Mouse (Mus musculus) neural tube, postnatal 0 days (tissue): Measurements from ENCODE around the gene Krt9. TPM values are rescaled to one million over a fixed set of nuclear protein-coding genes. Genes with fewer than 3 reads are reported as not detected.

Experiments
- polyA plus RNA-seq: library from polyadenylated mRNA; unstranded; fragments of >200 nt; fragmentation: Nextera tagmentation; extraction: Ambion mirVana; gene quantifications from 2 replicates; pipeline ENCODE4 v1.2.1, GENCODE M21; 2015

The Krt9 gene
- 0.09 and 0.15 TPM in 2 replicates for polyA plus RNA-seq

DNA sequence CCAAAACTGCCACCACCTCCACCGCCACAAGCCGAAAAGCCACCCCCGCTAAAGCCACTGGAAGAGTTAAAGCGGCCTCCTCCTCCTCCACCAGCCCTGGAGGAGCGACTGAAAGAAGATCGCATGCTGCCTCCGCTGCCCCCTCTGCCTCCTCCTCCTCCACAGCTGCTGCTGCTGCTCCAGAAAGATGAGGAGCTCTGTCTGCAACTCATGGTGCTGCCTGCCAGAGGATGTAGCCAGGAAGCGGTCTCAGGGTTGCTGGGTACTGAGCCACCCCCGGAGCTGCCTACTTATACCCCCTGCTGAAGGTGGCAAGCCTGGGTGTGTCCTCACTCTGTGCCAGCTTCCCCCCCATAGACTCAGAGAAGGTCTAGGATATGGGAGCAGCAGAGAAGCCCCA is at the start of gene Krt9:
TSS of gene Krt9 (minus strand) at position 255 of the 400 bp plus-strand sequence.

DNA sequence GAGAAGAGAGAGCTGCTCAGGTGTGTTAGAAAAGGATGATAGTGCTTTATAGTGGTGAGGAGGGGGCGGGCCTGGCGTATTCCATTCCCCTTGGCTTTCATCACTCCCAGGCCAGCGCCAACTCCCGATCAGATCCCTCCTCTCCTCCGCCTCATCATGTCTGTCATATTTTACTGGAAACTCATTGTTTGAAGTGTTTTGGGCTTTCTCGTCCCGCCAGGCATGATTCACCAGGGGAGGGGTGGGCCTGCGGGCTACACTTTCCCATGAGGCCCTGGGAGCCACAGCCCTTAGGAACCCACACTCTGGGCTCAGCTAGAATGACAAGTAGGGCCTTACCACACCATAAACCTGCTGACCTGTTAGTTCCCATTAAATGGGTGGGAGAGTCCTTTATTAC is 14.5 kb upstream of the Krt9 start, which contains the start of gene Krt14:
TSS of gene Krt14 (minus strand) at position 51 of the 400 bp plus-strand sequence.

DNA sequence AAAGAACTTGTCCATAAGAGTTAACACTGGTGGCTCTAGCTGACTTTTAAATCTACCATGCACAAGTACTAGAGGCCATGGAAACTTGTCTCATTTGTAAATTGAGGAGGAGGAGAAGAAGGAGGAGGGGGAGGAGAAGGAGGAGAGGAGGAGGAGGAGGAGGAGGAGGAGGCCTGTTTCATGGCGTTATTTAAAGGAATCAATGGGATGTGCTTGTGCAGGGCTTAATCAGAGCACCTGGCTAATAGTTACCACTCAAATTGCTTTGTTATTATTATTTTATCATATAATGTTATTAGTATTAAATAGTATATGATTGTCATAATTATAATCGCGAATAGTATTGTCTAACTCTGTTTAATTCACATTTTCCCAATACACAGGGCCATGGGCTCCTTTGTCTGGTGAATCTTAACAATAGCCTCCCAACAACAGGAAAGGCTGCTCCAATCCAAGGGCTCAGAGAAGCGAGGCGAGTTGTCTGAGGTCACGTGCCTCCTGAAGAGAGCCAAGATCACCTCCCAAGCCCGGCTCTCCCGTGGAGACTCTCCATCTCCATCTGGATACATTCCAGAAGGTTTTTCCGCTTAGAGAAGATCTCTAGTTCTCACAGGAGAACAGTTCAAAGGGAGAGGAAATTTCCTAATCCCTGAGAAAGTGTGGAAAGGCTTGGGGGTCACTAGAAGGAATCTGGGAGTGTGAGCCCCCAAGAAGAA is 44.3 kb downstream of the Krt9 start, which contains the start of gene Krt19:
TSS of gene Krt19 (minus strand) at position 51 of the 716 bp plus-strand sequence.

Other genes with a start within 250 kb of the Krt9 start
- gene Krtap9-5, start 244.8 kb downstream of the Krt9 start, polyA plus RNA-seq: not detected in 2 replicates
- not detected in 2 replicates for gene Krtap29-1, start 214.2 kb downstream of the Krt9 start, polyA plus RNA-seq
- gene Krtap16-1, start 206.6 kb downstream of the Krt9 start, polyA plus RNA-seq: 0.15 TPM in 2 replicates
- gene Krtap17-1, start 199.3 kb downstream of the Krt9 start, polyA plus RNA-seq: 3.1 and 3.3 TPM in 2 replicates
- gene Krt33a, start 177.0 kb downstream of the Krt9 start, polyA plus RNA-seq: not detected in 2 replicates
- gene Krt33b, start 163.4 kb downstream of the Krt9 start, polyA plus RNA-seq: 0.14 and 0.22 TPM in 2 replicates
- 0.09 TPM in 1 of 2 replicates, not detected in the other for gene Krt34, start 151.7 kb downstream of the Krt9 start, polyA plus RNA-seq
- not detected in 2 replicates for gene Krt31, start 142.7 kb downstream of the Krt9 start, polyA plus RNA-seq
- not detected in 2 replicates for gene Krt32, start 105.0 kb downstream of the Krt9 start, polyA plus RNA-seq
- gene Krt35, start 97.0 kb downstream of the Krt9 start, polyA plus RNA-seq: 0.19 and 0.25 TPM in 2 replicates
- 0.09 TPM in 1 of 2 replicates, not detected in the other for gene Krt36, start 87.6 kb downstream of the Krt9 start, polyA plus RNA-seq
- 0.18 and 0.27 TPM in 2 replicates for gene Krt13, start 71.7 kb downstream of the Krt9 start, polyA plus RNA-seq
- gene Krt15, start 57.3 kb downstream of the Krt9 start, polyA plus RNA-seq: 0.13 and 0.25 TPM in 2 replicates
- 5.0 and 6.1 TPM in 2 replicates for gene Krt19, start 44.6 kb downstream of the Krt9 start, polyA plus RNA-seq
- gene Krt14, start 14.3 kb upstream of the Krt9 start, polyA plus RNA-seq: 0.54 and 0.75 TPM in 2 replicates
- gene Krt16, start 55.7 kb upstream of the Krt9 start, polyA plus RNA-seq: not detected in 2 replicates
- gene Krt17, start 67.8 kb upstream of the Krt9 start, polyA plus RNA-seq: 1.7 and 3.1 TPM in 2 replicates
- 0.17 and 0.25 TPM in 2 replicates for gene Krt42, start 76.6 kb upstream of the Krt9 start, polyA plus RNA-seq
- 1,292 and 1,377 TPM in 2 replicates for gene Eif1, start 126.6 kb upstream of the Krt9 start, polyA plus RNA-seq
- 0.59 TPM in 1 of 2 replicates, not detected in the other for gene Gast, start 141.2 kb upstream of the Krt9 start, polyA plus RNA-seq
- gene Hap1, start 162.9 kb upstream of the Krt9 start, polyA plus RNA-seq: 386 and 429 TPM in 2 replicates
- 30.2 and 33.8 TPM in 2 replicates for gene Jup, start 204.5 kb upstream of the Krt9 start, polyA plus RNA-seq
- gene P3h4, start 221.6 kb upstream of the Krt9 start, polyA plus RNA-seq: 21.1 and 21.9 TPM in 2 replicates
- gene Fkbp10, start 222.5 kb upstream of the Krt9 start, polyA plus RNA-seq: 25.5 and 29.5 TPM in 2 replicates
- gene Nt5c3b, start 248.6 kb upstream of the Krt9 start, polyA plus RNA-seq: 99.7 and 103 TPM in 2 replicates
- gene Klhl10, start 248.7 kb upstream of the Krt9 start, polyA plus RNA-seq: 0.32 and 0.47 TPM in 2 replicates